Comparison of ENCODE assay signal across 8 mouse cellular contexts in the genomic region with DNA sequence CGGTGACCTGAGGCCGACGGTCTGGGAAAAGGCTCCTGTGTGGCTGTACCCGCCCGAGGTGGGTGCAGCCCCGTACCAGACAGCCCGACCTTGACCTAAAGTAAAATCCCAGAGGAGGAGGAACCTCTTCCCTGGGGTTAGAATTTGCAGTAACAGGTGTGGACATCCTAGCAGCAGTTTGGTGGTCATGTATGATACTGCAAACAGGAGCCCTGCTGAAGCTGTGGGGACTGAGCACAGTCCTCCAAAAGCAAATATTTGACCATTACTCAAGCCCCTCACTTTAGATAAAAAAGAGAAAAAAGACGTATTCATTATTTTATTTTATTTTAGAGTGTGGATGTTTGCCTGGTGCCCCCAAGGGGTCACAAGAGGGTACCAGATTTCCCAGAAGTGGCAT. TPM values are rescaled to one million over a fixed set of nuclear protein-coding genes. Genes with fewer than 3 reads are reported as not detected.
DNase-seq lines count a peak whose midpoint lies in the region; ATAC-seq and TF ChIP-seq lines count a peak whose summit lies in the region.

No protein-coding gene starts in this region.

- DNase-seq in spleen, adult 2 months (ENCODE audit: low read depth in 1 of 2, low spot score in 2 of 2): no peak
- no peak for DNase-seq in spleen, adult 18-20 months
- no peak for DNase-seq in frontal cortex, postnatal 14 days (ENCODE audit: low spot score in 2 of 2)
- DNase-seq in frontal cortex, postnatal 25 days (ENCODE audit: low spot score in 2 of 2): no peak
- no peak for DNase-seq in gastrocnemius, postnatal 25 days

- TF ChIP-seq CTCF in spleen, adult 2 months (IDR thresholded peaks at IDR 0.05; ENCODE audit: extremely low read depth, insufficient read depth, insufficient read length, insufficient replicate concordance): no peak

- TF ChIP-seq POLR2A in spleen, adult 2 months (IDR thresholded peaks at IDR 0.05; ENCODE audit: low read depth, low read length): no peak

- H3K27me3 ChIP-seq in erythroblast, embryonic 14.5 days (ENCODE audit: control insufficient read depth): peaks cover 1% of the 10 kb centered on the region
- no peaks in the 10 kb centered on the region for H3K27me3 ChIP-seq in spleen, adult 2 months (ENCODE audit: control insufficient read depth, insufficient read depth, low read length)
- H3K27me3 ChIP-seq in liver, embryonic 12.5 days (replicated peaks): no peaks in the 10 kb centered on the region

- peak overlapping the region; percentile 82 for H3K4me3 ChIP-seq in erythroblast, embryonic 14.5 days (replicated peaks)
- H3K4me3 ChIP-seq in spleen, adult 2 months (ENCODE audit: extremely low read depth, insufficient read depth, insufficient read length): peak overlapping the region; percentile 71
- peak overlapping the region; percentile 94 for H3K4me3 ChIP-seq in liver, embryonic 12.5 days

- H3K9me3 ChIP-seq in erythroblast, embryonic 14.5 days (ENCODE audit: control insufficient read depth, low read length): peaks cover 2% of the 10 kb centered on the region; the same call in 1 of the 2 replicates
- H3K9me3 ChIP-seq in liver, embryonic 12.5 days (replicated peaks): no peaks in the 10 kb centered on the region

- peak overlapping the region; percentile 87 for H3K9ac ChIP-seq in liver, embryonic 12.5 days

- peak overlapping the region; percentile 89 for H3K4me2 ChIP-seq in liver, embryonic 12.5 days

- H3K4me1 ChIP-seq in erythroblast, embryonic 14.5 days (ENCODE audit: control insufficient read depth): peaks cover 64% of the 10 kb centered on the region
- H3K4me1 ChIP-seq in spleen, adult 2 months (ENCODE audit: control insufficient read depth, insufficient read depth, insufficient read length): peaks cover 7% of the 10 kb centered on the region; the same call in 1 of the 2 replicates
- peaks cover 61% of the 10 kb centered on the region for H3K4me1 ChIP-seq in liver, embryonic 12.5 days

- peak overlapping the region; percentile 64 for H3K27ac ChIP-seq in spleen, adult 2 months (ENCODE audit: insufficient read depth, low read length)
- peak overlapping the region; percentile 68 for H3K27ac ChIP-seq in liver, embryonic 12.5 days

- WGBS in spleen, adult 2 months: 8% methylated on average over 8 of the region's 8 CpGs
- 1% methylated on average over 8 of the region's 8 CpGs for WGBS in liver, embryonic 12.5 days (ENCODE audit: insufficient replicate concordance)

- H3K36me3 ChIP-seq in erythroblast, embryonic 14.5 days (ENCODE audit: control insufficient read depth): peaks cover 39% of the 10 kb centered on the region
- H3K36me3 ChIP-seq in spleen, adult 2 months (ENCODE audit: control insufficient read depth, insufficient read depth, low read length): peaks cover 17% of the 10 kb centered on the region
- H3K36me3 ChIP-seq in liver, embryonic 12.5 days: peaks cover 37% of the 10 kb centered on the region

- no peak for ATAC-seq in erythroblast, adult 5-6 weeks (replicated peaks; ENCODE audit: low FRiP score, poor library complexity, severe bottlenecking)
- ATAC-seq in liver, embryonic 12.5 days: no peak; the same call in 1 of the 2 replicates

RNA-seq across cellular contexts. Expression of gene Sec14l1, which starts 37.7 kb away (rescaled TPM):
- 9.0 and 11.2 TPM in 2 replicates for polyA plus RNA-seq in erythroblast, embryonic 14.5 days (2012)
- 15.7 and 16.9 TPM in 2 replicates for total RNA-seq in erythroblast, adult 5-6 weeks (2015; ENCODE audit: low replicate concordance)
- 27.2 and 32.7 TPM in 2 replicates for total RNA-seq in erythroblast, adult 5-6 weeks (2017; ENCODE audit: low replicate concordance)
- polyA plus RNA-seq in spleen, adult 2 months (2012; rRNA removed): 30.1 and 32.9 TPM in 2 replicates
- polyA plus RNA-seq in liver, embryonic 12.5 days (2016; fragmentation: Nextera tagmentation; extraction: Ambion mirVana): 26.9 and 27.5 TPM in 2 replicates
- 10 to 100 TPM; 40.7 to 45.1 TPM for total RNA-seq in gastrocnemius, postnatal 25 days (2021)
